Mouse (Mus musculus): ENCODE measurements around the gene Il2ra.
"Not testable (repeated sequence)": the region's sequence is repeated elsewhere in the genome, so short reads cannot be mapped to it uniquely, and the experiment has no call there.

Il2ra gene

DNA sequence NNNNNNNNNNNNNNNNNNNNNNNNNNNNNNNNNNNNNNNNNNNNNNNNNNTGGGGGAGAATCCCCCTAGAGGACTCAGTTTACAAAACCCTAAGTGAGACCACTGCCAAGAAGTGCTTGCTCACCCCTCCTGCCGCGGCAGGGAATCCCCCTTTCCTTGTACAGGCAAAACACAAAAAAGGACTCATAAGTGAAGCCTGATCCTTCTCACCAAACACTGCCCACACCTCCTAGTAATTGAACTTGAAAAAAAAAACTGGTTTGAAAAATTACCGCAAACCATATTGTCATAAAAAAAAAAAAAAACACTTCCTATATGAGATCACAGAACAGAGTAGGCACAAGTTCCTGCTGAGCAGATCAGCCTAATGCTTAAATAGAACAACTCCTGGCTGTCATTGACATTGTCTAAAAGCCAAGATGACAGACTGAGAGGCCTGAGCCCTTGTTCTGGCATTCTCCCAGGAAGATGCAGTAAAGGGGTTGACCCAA, at the start of gene Il2ra:
Gene Il2ra, plus strand, starts transcription at position 357 of the 491 bp plus-strand sequence.
- DNase-seq (ENCODE audit: low read depth, low spot score) = no peak

DNA sequence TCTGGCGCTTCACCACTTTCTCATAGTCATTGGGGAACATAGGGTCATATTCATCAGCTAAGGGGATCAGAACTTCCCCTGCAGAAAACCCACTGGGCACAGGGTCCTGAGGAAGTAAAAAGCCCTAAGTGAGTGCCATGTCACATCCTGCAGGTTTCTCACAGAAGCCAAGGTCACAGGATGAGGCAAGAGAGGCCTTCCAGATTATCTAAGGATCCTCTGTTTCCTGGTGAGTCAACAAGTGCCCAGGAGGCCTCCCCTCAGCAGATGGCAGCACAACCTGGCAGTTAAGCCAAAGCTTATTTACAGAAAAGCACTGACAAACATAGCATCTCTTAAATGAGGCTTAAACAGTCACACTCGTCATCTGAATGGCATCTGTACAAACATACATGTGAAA, 45.9 kb upstream of the Il2ra start:
- no peak for DNase-seq (ENCODE audit: low read depth, low spot score)

DNA sequence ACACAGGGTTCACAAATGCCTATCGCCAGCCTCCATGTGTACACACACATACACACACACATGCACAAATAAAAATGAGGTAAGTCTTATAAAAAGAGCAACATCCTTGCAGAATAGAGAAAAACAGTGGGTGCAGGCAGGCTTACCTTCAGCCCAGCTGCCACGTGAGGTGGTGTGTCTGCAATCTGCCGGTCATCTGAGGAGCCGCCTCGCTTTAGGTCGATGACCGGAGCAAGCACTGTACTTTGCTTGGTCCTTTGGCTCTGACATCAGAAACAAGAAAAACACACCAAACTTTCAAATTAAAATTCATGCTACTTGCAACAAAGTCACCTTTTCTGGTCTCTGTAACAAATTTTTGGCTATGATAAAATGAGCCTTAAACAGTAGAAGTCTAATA, 44.7 kb upstream of the Il2ra start:
- no peak for DNase-seq (ENCODE audit: low read depth, low spot score)

DNA sequence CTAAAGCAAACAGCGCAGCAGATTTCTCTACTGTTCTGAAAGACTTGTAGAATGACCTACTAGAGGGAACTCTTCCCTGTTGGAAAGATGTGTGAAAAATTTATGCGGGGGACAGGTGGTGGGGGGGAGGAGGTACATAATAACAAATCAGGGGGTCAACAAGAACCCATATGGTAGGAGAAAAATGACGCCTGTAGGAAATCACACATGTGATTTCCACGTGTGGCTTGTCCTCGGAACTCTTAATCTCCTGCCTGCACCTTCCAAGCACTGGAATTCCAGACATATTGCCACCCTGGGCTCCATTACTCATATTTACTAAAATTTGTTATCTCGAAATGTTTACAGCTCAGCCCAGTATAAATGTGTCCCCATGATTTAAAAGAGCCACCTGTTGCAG, 40.8 kb upstream of the Il2ra start:
- DNase-seq (ENCODE audit: low read depth, low spot score) = no peak

DNA sequence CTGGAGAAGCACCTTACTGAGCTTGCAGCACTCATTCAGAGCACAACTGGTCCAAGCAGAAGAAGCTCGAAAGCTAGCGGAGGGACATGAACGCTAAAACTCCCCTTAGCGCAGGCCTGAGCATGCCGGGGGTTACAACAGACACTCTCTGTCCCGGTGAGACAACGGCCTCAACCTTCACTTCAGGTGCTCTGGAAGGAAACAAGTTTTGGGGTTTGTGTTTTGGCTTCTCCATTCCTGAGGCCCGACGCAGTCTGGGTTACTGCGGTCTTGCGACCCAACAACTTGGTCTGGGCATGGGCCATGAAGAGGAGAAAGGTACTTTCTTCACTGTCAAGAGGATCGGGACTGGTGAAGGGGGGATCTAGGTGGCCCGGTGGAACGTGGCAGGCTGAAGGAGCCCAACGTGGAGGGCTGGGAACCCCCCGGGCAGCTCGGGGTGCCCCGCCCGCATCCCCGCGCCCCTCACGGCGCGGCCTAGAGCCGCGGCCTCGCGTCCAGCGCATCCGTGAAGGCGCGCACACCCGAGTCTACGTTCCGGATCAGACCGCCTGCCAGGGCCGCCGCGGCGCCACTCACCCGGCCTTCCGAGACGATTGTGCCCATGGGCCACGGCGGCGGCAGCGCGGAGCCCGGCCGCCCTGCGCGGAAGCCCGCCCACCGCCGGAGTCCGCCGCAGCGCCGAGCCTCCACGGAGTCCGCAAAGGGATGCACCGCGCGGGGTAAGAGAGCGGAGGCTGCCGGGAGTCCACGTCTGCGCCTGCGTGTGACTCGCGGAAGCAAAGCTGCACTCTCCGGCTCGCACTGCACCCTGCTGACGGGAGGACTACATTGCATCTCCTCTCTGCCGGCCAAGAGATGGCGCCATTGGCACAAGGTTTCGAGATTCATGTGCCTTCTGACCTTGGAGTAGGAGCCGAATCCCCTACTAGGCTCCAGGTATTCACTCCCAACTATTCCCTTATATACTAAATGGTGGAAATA, 39.8 kb upstream of the Il2ra start:
- peak; percentile 96 for DNase-seq (ENCODE audit: low read depth, low spot score)

DNA sequence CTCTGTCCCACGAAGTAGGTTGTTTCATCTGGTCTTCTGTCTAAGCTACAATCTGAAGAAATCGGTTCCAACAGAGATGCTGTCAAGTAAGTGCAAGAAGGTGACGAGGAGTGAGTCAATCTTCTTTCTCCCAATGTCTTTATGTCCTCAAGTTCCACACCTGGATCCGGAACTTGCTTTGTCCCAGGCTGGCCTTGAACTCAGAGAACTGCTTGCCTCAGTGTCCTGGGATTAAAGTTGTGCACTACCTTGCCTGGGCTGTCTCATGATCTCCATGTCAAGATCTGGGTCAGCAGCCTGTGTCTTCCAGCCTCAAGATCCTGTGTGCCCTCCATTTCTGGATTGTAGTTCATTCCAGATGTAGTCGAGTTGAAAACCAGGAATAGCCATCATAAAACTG, 38.6 kb upstream of the Il2ra start, which contains the start of gene Rbm17:
Gene Rbm17, minus strand, starts transcription at position 101 of the 400 bp plus-strand sequence.
- no peak for DNase-seq (ENCODE audit: low read depth, low spot score)

DNA sequence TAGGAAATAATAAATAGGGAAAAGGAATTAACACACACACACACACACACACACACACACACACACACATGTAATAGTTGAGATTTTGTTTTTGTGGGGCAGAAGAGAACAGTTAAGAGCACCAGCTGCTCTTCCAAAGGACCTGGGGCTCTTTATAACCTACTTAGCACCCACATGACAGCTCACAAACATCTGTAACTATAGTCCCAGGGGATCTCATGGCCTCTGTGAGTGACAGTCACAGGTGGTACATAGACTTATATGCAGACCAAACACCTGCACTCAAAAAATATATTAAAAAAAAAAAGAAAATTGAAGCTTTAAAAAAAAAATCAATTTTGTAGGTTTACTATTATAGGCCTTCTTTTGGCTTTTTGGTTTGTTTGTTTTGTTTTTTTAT, 37.7 kb upstream of the Il2ra start:
- DNase-seq (ENCODE audit: low read depth, low spot score) = no peak

DNA sequence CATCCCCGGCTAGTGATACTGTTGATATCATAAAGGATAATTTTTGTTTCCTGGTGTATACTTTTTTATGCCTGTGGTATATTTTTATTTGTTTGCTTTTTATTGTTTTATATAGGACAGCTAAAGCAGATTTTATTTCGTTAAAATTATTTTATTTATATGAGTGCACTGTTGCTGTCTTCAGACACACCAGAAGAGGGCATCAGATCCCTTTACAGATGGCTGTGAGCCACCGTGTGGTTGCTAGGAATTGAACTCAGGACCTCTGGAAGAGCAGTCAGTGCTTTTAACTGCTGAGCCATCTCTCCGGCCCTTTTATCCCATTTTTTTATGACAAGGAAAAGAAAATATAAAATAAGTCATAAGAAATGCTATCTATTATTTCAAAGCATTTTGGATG, 35.9 kb upstream of the Il2ra start:
- not testable (repeated sequence) for DNase-seq (ENCODE audit: low read depth, low spot score)

DNA sequence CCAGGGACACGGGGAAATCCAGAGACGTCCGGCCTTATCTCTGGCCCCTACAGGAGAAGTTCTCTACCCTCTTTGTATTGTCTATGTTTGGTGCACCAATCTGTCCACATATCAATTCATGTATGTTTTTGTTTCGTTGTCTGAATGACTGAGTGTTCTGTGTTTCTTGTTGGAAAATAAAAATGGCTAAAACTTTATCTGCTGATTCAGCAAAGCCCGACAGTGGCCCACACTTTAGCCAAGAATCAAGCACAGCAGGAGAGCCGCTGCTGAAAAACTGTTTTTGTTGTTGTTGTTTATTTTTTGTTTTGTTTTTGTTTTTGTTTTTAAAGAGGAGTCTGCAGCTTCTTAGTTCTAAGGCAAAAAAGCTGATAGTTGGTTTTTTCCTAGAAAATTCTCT, 29.7 kb upstream of the Il2ra start:
- not testable (repeated sequence) for DNase-seq (ENCODE audit: low read depth, low spot score)

DNA sequence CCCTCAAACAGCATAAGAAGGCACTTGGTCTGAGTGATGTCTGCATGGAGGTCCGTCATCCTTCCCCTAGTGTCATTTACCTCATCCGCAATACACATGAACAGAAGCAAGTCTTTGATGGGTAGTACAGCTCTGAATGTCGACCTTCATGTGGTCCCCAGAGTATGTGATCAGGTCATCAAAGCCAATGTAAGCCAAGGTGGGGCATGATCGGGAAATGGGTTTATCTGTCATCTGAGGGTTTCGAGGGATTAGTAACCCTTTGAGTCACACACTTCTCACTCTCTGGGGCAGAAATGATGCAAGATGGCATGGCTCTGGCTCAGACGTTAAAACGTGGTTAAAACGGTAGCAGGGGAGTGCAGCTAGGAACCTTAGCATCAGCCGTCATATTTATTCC, 25.8 kb upstream of the Il2ra start:
- DNase-seq (ENCODE audit: low read depth, low spot score) = no peak

DNA sequence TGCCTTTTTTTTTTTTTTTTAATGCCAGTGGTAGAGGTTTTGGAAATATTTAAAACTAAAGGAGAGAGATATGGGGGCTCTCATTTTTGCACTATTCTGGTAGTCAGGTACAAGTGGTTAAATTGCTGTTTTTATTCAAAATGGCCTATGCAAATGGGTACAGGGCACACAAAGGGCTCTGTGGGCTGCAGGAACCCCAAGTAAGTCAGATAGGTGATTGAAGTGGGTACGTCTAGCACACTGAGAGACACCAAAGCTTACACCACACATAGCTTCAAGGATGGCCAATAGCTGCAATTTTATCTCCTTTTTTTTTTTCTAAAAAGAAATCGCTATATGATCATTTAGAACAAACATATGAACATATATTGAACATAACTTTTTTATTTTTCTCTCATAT, 23.0 kb upstream of the Il2ra start:
- no peak for DNase-seq (ENCODE audit: low read depth, low spot score)

DNA sequence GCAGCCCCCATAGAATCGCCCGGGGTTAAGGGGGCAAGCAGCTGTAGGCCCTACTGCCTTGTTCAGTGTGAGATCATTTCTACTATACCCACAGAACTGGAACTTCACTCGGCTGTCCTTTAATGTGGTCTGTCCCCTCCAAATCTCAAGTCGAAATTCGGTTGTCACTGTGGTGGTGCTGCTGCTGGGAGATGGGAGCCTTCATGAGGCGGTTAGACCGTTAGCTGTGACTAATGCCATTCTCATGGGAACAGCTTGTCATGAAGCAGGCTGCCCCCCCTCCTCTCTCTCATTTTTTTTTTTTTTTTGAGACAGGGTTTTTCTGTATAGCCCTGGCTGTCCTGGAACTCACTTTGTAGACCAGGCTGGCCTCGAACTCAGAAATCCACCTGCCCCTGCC, 19.4 kb upstream of the Il2ra start:
- DNase-seq (ENCODE audit: low read depth, low spot score) = no peak

DNA sequence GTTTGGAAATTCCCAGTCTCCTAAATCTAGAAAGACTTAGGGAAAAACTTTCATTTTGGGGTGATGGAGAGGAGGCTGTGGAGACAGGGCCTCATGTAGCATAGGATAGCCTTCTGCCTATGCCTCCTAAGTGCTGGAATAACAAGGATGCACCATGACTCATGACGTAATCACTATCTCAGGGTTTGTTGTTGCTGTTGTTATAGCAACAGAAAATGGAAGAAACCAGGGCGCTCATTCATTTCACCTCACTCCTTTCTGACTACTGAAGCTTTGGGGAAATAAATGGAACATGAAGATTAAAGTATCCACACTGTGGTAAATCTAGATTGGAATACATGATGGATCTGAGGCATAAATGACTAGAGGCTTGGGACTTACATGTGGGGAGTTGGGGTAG, 18.9 kb upstream of the Il2ra start:
- no peak for DNase-seq (ENCODE audit: low read depth, low spot score)

DNA sequence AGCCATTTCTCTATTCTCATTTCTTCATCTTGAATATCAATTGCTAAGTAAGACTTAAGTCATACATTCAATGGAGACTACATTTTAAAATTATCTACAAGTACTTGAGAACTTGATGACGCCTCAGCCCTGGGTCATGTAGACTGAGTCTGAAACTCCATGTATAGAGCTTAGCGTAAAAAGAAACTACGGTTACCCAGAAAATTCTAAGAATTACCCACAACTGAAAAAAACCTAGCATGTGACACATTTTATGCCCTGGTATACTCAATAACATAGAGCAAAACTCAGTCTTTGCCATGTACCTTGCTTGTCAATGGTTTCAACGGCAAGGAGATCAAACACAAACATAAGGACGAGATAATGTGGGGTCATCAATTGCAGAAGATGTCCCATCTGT, 16.7 kb upstream of the Il2ra start, which contains the start of gene Gm17490:
Gene Gm17490, minus strand, starts transcription at position 375 of the 400 bp plus-strand sequence.
- no peak for DNase-seq (ENCODE audit: low read depth, low spot score)

DNA sequence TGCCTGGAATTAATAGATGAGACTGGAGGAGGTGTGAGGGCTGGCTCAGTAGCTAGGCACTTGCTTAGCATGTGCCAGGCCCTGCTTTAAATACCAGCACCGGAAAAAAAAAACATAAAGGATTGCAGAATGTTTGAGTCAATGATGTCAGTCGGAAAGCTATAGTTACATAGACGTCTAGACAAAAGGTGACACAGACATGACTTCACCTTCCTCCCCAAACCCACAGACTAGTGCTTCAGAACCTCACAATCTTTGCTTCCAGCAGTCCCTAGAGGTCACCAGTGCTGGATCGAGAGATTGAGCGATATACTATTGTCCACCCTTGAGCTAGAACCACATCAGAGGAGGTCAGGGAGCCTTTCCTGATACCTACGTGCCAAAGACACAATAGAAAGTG, 7.6 kb upstream of the Il2ra start:
- no peak for DNase-seq (ENCODE audit: low read depth, low spot score)

DNA sequence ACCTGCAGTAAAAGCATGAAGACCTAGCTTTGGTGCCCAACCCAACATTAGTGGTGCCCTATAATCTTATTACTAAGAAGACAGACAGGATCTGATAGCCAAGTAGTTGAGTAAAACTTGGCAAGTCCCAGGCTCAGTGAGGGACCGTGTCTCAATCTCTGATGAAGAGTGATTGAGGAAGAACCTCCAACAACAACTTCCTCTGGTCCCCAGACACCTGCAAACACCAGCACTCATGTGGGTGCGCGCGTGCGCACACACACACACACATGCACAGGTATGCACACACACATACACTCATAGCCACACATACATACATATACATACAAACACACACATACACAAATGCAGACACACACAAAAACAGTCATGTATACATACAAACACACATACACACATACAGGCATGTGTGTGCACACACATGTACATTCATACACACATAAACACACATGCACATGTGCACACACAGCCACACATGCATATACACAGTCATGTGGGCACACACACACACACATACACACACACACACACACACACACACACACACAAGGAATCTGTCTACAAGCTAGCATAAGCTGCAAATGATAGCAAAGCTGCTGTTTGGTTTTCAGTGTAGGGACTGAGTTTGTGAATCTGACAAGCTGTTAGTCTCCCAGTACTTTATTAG, 7.0 kb upstream of the Il2ra start:
- no peak for DNase-seq (ENCODE audit: low read depth, low spot score)

DNA sequence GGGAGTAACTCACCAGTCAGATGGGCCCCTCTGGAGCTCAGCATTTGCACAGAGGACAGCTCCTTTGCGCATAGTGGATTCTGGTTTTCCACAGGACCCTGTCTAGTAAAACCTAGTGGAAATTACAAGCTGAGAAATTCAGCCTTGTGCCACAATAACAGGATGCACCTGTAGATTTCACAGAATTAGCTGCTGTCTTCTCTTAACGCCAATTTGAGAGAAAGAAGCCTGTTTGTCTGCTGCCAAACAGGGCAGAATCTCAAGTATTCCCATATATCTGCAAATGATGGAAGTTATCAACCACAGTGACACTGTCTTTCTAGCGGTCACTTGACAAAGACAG, 6.5 kb upstream of the Il2ra start:
- DNase-seq (ENCODE audit: low read depth, low spot score) = no peak

DNA sequence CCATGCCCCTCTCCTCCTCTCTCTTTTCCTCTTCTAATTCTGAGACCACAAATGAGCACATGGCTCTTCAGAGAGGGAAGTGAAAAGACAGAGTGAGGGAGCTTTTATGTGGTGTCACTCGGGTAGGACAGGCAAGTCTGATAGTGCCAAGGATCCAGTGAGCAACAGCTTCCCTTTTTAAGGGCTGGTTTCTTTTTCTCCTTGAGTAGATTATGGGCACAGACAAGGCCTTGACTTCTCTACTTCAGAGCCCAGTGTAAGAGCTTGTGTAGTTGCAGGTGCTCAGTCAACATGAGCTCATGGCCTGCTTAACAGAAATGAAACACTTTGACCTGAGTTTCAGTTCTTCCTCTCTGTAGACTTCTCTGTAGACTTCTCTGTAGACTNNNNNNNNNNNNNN, 5.5 kb upstream of the Il2ra start:
- DNase-seq (ENCODE audit: low read depth, low spot score) = no peak

DNA sequence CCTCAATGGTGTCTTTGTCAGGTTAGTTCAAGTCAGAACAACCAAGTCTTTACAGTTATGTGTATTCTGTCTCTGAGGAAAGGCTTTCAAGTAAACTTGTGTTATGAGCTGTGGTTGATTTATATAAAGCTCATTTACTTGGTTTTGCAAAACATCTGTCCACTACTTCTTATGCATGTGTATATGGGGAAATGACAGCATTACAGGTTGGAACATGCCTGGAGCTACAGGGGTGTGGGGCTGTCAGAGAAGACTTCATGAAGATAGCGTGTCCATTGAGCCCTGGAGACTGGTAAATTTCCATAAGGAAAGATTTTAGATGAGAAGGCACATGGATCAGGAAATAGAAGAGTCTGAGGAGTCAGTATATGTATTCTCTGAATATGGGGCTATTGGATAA, 1.4 kb downstream of the Il2ra start:
- no peak for DNase-seq (ENCODE audit: low read depth, low spot score)

DNA sequence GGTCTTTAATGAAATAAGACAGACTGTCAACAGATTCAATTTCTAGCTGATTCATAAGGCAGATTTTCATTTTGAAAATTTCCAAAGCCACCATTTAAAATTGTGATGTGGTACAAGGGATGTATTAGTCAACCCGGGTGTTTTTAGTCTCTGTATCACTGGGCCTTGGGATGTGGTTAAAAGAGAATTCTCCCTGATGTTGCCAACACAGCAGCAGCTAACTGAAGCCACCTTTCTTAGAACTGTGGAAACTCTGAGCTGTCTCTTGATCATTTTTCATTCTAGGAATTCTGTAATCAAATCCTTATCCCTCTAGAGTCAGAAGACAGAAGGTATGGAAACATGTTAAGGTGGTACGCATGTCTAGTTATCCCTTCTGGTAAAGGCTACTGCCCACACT, 2.7 kb downstream of the Il2ra start:
- DNase-seq (ENCODE audit: low read depth, low spot score) = no peak

DNA sequence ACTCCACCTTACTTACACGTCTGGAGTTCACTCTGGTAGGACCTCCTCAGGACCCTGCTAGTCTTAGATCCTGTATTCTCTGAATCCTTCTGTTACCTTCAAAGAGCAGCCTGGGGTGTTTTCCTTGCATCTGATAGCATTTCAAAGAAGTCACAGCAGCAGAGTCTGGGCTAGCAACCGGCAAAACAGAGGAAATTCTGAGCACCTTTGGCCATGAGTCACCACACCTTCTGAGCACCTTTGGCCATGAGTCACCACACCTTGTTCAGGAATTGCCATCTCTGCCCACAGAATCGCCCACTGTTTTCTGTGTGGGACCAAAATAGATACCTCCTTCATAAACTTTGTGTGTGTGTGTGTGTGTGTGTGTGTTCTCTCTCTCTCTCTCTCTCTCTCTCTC, 8.9 kb downstream of the Il2ra start:
- no peak for DNase-seq (ENCODE audit: low read depth, low spot score)

DNA sequence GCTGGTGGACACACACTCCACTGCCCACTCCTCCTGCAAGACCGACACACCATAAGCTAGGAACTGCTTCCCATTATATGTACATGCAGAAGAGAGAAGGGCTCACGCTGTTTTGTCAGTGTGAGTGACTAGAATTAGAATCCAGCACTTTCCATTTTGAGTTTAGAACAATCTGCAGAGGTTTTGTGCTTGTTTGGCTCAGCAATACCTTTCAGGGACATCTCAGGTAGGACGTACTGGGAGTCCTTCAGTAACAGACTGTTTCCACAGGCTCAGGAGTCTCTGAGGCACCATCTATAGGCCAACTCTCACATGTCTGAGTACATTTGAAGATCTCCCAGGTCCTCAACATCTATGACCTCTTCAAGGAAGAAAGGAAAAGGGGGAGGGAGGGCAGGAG, 9.6 kb downstream of the Il2ra start:
- no peak for DNase-seq (ENCODE audit: low read depth, low spot score)

DNA sequence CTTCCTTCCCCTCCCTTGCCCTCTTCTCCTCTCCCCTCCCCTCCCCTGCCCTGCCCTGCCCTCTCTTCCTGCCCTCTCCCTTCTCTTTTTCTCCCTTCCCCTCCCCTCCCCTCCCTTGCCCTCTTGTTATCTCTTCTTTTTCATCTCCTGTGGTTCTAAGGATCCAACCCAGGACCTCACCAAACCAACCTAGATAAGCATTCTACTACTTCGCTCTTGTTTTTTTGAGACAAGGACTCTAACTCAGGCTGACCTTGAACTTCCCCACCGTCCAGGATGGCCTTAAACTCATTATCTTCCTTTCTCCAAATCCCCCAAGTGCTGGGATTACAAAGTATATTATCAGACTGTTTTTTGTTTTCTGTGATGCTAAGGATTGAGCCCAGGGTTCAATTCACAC, 10.2 kb downstream of the Il2ra start:
- DNase-seq (ENCODE audit: low read depth, low spot score) = no peak

All from mesoderm, embryonic 11.5 days (tissue).